Mouse (Mus musculus) thymus, adult 18-20 months (tissue): ENCODE data around the gene Fez2.

Experiments
- DNase-seq, 2 experiments: peaks; one replicate each; pipeline ENCODE4 v3.0.0; 2022; ENCODE audit warnings: mixed read lengths in 2 of 2

Fez2 gene

GRCm38 (mm10) chr17:78417381-78418281 is at the start of gene Fez2:
TSS of gene Fez2 (minus strand) at chr17:78418152.
- peak; percentile 84 to 86 for DNase-seq

GRCm38 (mm10) chr17:78465500-78465899 is 47.5 kb upstream of the Fez2 start:
- DNase-seq: no peak

GRCm38 (mm10) chr17:78465071-78465470 is 47.1 kb upstream of the Fez2 start:
- DNase-seq: no peak

- DNase-seq: no peak
Measured at GRCm38 (mm10) chr17:78460140-78460539, 42.2 kb upstream of the Fez2 start.

GRCm38 (mm10) chr17:78455556-78455955 is 37.6 kb upstream of the Fez2 start:
- DNase-seq: no peak

GRCm38 (mm10) chr17:78455114-78455513 is 37.2 kb upstream of the Fez2 start:
- peak; percentile 47 to 59 for DNase-seq

- DNase-seq: no peak
Measured at GRCm38 (mm10) chr17:78454189-78454977, 36.4 kb upstream of the Fez2 start.

- DNase-seq: no peak
Measured at GRCm38 (mm10) chr17:78453529-78453928, 35.6 kb upstream of the Fez2 start.

- peak in 1 of 2 experiments; percentile 26 for DNase-seq
Measured at GRCm38 (mm10) chr17:78451886-78452285, 33.9 kb upstream of the Fez2 start.

- no peak for DNase-seq
Measured at GRCm38 (mm10) chr17:78451332-78451793, 33.4 kb upstream of the Fez2 start.

- DNase-seq: no peak
Measured at GRCm38 (mm10) chr17:78449635-78450197, 31.8 kb upstream of the Fez2 start.

GRCm38 (mm10) chr17:78444826-78445225 is 26.9 kb upstream of the Fez2 start:
- DNase-seq: no peak

- DNase-seq: no peak
Measured at GRCm38 (mm10) chr17:78440771-78441170, 22.8 kb upstream of the Fez2 start.

GRCm38 (mm10) chr17:78437161-78437560 is 19.2 kb upstream of the Fez2 start:
- no peak for DNase-seq

GRCm38 (mm10) chr17:78435661-78436060 is 17.7 kb upstream of the Fez2 start:
- no peak for DNase-seq

- DNase-seq: peak; percentile 25 to 40
Measured at GRCm38 (mm10) chr17:78434746-78435145, 16.8 kb upstream of the Fez2 start.

- DNase-seq: no peak
Measured at GRCm38 (mm10) chr17:78430374-78430773, 12.4 kb upstream of the Fez2 start.

- DNase-seq: no peak
Measured at GRCm38 (mm10) chr17:78429051-78429450, 11.1 kb upstream of the Fez2 start.

GRCm38 (mm10) chr17:78425026-78425425 is 7.1 kb upstream of the Fez2 start:
- DNase-seq: no peak

GRCm38 (mm10) chr17:78419216-78419615 is 1.3 kb upstream of the Fez2 start:
- DNase-seq: no peak

GRCm38 (mm10) chr17:78415255-78415654 is 2.7 kb downstream of the Fez2 start:
- DNase-seq: no peak

- no peak for DNase-seq
Measured at GRCm38 (mm10) chr17:78409900-78410299, 8.1 kb downstream of the Fez2 start.

- no peak for DNase-seq
Measured at GRCm38 (mm10) chr17:78408386-78408785, 9.6 kb downstream of the Fez2 start.
